Mouse (Mus musculus): ENCODE results near the gene Shpk.

The Shpk gene

DNA sequence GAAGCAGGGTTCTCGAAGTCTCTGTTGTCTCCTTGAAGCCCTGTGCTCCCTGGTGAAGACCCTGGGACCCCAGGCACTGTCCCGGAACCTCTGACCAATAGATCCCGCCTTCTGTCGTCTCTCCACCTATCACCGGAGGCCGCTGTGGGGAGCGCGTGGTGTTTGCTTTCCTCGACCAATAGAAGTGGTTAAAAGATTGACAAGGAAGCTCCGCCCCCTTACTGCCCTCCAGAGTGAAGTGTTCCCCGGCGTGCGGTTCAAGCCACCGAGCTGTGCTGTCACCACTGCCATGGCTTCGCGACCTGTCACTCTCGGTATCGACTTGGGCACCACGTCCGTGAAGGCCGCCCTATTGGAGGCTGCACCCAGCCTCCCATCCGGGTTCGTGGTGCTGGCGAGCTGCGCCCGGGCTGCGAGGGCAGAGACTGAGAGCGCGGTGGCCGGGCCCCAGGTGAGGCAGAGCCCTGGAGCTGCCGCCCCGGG, at the start of gene Shpk:
Gene Shpk (plus strand): TSS at position 231 of the 483 bp plus-strand sequence.
- peak; percentile 90 for DNase-seq (ENCODE audit: low read depth, low spot score)

DNA sequence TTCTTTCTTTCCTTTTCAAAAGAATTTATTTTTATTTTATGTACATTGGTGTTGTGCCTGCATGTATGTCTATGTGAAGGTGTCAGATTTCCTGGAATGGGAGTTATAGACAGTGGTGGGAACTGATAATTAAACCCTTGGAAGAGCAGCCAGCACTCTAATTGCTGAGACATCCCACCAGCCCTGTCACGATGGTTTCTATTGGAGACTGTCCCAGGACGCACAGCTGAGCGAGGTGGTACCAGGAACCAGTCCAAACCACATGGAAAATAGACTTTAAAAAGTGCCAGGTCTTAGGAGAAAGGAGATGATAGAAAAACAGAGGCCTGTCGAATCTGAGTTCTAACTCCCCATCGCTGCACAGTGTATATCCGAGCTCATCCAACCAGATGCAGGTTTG, 44.2 kb upstream of the Shpk start:
- no peak for DNase-seq (ENCODE audit: low read depth, low spot score)

DNA sequence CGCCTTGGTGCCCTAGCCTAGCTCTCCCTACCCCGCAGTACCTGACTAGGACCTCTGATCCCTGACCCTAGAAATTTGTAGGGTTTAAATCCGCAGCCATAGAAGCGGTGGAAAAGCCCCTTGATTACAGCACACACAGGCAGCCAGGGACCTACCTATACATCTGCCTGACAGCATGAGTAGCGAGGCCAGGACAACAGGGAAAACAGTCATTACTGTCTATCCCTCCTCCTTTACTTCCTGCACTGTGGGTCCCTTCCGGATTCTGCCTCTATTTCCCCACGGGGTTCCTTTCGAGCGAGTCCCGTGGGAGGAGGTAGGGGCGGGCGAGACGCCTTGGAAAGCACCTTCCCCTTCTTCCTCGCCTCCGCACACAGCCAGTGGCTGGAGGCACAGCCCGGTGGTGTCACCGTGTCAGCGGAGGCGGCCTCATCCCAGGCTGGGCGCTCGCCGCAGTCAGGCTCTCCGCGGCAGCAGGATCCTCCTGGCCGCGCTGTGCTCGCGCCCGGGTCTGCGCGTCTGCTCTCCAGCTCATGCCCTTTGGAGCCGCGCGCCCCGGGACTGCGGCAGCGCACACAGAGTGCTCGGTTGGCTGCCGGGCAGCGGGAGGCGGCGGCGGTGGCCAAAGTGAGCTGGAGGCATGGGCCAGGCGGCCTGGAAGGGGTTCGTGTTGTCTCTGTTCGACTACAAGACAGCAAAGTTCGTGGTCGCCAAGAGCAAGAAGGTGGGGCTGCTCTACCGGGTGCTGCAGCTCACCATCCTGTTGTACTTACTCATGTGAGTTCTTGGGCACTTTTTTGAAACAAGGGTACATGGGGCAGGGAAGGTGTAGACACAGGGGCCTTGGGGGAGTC, 39.1 kb upstream of the Shpk start, which contains the start of gene P2rx5:
Gene P2rx5 (plus strand): TSS at position 465 of the 854 bp plus-strand sequence.
- no peak for DNase-seq (ENCODE audit: low read depth, low spot score)

DNA sequence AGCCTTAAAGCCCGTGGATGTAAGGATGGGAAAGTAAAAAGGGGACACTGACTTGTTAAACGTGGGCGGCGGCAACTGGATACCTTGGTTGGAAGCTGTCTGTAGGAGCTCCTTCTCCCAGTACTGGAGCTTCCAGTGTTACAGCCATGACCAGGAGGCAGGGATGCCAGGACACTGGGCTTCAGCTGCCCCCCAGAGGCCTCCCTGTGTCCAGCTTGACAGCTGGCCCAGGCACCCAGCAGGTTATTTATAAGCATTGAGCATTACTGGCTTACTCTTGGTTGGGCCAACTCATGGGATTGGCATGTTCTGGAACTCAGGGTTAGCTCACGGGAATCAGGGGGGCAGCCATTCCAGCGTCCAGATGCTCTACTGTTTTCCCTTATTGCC, 38.5 kb upstream of the Shpk start:
- no peak for DNase-seq (ENCODE audit: low read depth, low spot score)

DNA sequence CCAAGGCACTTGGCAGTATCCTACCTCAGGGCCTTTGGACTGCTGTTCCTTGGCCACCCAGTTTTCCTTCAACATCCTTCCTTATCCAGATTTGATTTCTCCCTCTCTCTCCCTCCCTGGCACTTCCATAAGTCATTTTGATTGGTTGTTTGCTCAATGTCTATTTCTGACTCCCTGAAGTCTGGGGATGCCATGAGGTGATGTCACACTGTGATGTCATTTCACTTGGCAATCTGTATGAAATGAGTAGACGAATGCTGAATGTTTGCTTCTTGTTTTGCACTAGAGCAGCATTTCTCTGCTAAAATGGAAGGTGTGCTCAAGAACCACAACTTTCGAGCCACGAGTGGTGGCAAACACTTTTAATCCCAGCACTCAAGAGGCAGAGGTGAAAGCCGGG, 37.6 kb upstream of the Shpk start:
- DNase-seq (ENCODE audit: low read depth, low spot score), result no peak

DNA sequence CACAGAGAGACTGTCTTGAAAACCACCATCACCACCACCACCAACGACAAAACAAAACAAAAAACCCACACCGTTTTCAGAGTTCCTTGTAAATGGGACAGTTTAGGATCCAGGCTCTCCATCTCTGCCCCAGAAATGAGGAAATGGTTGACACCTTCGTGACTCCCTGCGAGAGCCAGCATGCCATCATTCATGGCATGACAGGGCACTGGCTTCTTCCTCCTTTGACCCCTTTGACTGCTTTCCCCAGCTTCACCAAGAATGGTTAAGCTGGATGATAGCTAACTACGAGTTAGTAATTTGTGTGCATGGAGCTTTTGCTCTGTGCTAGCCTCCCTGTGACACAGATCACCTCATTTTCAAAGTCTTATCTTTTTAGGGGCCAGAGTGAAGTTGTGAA, 37.0 kb upstream of the Shpk start:
- DNase-seq (ENCODE audit: low read depth, low spot score), result no peak

DNA sequence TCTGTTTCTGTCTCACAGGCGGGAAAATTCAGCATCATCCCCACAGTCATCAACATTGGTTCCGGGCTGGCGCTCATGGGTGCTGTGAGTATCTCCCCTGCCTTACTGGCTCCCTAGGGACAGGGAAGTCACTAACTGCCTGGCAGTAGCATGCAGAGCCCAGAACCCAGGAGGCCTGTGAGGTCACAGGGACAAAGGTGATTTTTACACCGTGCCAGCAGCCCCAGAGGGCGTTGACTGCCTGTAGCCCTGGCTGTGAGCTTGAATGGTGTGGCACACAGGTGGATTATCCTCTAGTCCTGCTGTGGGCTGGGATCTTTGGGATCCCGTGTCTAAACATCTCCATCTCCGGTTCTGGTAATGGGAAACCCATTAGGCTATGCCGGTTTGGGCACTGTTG, 31.2 kb upstream of the Shpk start:
- no peak for DNase-seq (ENCODE audit: low read depth, low spot score)

DNA sequence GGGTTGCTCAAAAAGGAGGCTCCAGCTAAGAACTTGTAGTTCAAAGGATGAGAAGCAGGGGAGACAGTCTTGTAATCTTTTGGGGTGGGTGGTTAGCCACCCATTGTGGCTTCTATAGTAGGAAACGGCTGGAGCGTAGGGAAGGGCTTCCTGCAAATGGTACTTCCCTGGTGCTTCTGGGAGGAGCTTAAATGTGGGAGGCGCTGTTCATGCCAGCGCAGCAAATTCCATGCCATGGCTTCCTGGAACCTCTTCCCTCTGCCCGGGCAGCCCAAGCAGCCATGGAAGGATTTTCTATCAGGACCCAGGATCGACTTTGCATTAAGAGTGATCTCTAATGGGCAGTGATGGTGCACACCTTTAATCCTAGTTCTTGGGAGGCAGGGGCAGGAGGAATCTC, 30.7 kb upstream of the Shpk start:
- no peak for DNase-seq (ENCODE audit: low read depth, low spot score)

DNA sequence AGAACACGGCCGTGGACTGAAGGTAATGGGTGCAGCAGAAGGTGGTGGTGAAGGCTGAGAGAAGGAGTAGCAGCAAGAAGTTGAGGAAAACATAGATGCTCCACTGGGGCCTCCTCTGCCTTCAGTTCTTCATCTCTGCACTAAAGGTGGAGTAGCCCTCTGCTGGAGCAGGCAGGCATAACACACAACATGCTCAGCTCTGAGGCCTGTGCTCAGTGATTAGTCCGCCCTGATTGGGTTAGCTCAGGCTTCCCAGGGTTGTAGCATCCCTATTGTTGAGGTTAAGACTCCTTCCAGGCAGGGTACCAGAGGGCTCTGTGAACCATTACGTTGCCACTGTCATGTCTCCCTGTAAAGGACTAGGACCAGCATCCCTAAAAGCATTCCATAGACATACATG, 30.0 kb upstream of the Shpk start:
- DNase-seq (ENCODE audit: low read depth, low spot score), result peak; percentile 75

DNA sequence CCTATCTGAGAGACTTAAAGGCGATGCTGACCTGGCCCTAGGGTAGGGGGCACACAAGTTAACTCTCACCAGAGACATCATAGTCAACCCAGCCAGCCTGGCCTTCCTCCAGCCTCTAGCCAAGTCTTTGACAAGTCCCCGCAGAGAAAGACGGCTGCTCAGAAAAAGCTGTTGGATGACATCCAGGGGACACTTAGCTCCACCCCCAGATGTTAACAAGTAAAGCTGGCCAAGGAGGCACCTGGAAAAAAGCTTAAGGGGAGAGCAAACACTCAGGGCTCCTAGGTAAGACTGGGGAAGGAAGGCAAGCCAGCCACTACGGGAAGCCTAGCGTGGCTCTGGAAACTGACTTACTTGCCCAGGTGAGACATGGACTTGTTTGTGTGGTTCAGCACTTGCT, 27.1 kb upstream of the Shpk start:
- DNase-seq (ENCODE audit: low read depth, low spot score), result no peak

DNA sequence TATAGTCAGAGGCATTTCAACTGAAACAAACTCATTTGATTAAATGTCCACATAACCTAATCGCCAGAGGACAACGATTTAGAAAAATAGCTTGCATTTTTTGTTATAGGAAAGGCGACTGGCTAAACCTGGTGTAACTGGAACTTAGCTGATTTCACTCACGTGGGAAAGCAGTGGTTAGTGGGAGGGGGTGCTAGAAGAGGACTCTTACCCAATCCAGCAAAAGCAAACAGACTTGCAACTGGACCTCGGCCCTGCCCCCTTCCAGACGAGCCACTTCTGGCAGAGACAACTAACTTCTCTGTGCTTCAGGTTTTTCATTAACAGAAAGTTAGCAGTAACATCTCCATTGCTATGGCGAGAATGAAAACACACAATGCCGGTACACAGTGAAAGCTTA, 23.6 kb upstream of the Shpk start:
- no peak for DNase-seq (ENCODE audit: low read depth, low spot score)

DNA sequence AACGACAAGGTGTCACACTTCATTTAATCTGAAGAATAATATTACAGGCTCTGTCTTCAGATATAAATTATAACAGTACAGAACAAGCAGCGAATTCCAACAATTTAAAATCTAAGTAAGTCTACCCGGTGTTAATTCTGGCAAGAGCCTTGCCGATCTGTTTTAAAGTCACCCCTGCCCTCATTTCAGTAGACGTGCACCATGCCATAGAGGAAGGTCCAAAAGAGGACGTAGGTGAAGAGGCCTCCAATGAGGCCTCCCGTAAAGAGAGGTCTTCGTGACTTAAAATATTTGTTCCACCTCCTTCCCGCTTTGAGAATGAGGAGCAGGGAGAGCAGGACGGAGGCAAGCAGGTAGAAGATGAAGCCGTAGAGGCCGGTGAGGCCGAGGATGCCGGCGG, 23.1 kb upstream of the Shpk start:
- no peak for DNase-seq (ENCODE audit: low read depth, low spot score)

DNA sequence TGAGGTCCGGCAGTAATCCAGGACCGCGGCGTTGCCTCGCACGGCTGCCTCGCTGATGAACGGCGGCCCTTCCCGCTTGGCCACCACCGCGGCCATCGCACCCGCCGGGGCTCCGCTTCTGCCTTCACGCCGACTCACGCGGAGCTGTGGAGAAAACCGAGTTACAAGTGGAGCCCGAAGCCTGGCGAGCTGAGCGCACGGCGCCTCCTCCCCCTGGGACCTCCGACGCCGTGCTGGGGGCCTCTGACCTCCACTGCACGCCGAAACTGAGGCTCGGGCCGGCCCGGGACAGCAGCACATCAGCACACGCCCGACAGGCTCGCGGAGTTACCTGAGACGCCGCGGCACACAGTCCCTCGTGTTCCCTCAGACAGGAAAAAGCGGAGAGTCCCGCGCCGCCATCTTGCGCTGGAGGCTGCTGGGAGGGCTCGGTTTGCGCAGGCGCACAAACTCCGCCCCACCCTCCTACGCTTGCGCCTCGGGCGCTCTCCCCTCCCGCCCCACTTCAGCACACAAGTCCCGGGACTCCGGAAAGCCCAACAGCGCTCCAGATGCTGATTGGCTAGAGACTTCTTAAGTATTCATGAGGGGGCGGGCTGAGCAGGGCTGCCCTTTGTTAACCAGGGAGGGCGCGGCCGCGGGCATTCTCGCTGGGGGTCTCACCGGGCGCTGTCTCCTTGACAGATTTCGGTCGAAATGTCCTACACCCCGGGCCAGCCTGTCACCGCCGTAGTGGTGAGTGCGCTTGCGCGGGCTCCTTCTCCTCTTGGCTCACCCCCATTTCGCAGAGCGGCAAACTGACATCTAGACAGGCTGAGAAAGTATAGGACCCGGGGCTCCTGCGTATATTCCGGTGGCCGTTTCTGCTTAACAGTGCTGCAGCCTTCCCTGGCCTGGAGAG, 22.4 kb upstream of the Shpk start, which contains the start of the genes Emc6 and Tax1bp3:
Gene Emc6 (minus strand): TSS at position 430 of the 901 bp plus-strand sequence.
Gene Tax1bp3 (plus strand): TSS at position 476 of the 901 bp plus-strand sequence.
- peak; percentile 99 for DNase-seq (ENCODE audit: low read depth, low spot score)

DNA sequence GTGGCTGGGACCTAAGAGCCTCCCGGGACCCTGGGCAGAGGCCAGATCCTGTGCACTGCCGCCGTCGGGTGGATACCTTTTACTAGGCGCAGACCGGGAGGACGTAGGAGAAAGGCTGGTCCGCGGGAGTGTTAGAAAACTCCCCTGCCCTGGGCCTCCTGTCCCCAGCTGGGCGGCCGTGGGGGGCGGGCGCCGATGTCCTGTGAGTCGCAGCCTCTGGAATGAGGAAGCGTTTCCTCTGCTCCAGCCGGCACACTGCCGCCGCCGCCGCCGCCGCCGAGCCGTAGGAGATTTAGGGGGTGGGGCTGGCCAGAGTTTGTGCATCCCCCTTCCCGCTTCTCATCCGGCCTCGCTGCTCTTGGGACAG, 21.8 kb upstream of the Shpk start:
- DNase-seq (ENCODE audit: low read depth, low spot score), result no peak

DNA sequence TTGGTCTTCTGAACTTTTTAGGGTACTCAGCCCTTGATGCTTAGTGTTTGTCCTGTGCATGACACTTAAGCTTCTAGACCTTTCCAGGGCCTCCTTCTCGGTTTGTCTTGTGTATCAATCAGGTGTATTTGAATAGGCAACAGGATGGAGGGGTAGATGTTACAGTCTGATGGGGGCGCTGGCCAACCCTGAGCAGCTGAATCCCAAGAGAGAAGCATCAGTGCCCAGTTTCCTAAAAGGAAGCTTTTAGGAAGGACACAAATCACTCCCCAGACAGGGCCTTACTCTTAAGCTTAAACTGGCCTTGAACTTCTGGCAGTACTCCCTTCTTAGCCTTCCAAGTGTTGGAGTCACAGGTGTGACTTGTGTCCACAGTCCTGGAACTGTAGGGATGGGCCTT, 21.4 kb upstream of the Shpk start:
- DNase-seq (ENCODE audit: low read depth, low spot score), result no peak

DNA sequence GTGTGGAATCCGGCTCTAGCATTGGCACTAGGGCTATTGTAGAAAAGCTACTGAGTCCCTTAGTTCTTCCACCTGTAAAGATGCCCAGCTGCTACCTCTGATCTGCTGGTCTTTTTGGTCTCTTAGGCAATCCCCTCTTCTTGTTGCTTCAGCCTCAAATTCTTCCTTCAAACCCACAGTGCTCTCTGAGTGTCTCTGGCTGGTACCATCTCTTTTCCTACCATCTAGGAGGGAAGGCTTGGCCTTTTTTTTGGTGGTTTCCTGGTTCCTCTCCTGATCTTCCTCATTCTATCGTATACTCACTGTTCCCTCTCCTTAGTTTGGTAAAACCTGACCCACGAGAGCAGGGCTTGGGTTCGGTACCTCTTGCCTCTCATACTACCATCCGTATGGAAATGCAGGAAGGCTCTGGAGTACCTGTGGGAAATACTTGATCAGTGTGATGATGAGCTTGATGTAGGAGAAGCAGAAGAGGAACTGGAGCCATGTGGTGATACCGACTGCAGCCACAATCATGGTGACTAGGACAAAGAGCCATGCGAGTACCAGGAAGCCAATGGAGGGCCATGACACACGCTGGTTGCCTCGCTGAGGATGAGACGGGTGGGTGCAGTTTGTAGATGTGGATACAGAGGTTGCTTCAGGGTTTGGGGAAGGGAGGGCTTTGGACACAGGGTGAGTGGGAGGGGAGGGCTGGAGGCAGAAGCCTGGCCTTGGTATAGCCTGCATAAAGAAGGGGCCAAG, 13.2 kb upstream of the Shpk start:
- DNase-seq (ENCODE audit: low read depth, low spot score), result no peak

DNA sequence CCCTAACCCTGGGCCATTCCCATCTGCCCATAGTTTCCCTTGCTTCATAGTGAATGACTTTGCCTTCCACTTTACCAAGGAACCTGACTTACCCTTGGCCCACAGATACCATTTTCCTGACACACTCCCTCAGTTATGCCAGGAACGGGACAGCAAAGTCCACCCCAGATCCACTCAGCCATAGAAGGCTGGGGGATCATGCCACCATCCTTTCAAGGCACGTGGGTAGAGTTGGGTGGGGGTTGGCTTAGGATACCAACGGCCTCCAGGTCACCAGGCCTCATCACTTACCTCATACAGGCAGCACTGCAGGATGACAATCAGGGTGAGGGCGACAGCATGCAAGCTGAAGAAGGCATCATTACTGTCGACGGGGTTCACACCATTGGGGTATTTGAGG, 12.0 kb upstream of the Shpk start:
- DNase-seq (ENCODE audit: low read depth, low spot score), result no peak

DNA sequence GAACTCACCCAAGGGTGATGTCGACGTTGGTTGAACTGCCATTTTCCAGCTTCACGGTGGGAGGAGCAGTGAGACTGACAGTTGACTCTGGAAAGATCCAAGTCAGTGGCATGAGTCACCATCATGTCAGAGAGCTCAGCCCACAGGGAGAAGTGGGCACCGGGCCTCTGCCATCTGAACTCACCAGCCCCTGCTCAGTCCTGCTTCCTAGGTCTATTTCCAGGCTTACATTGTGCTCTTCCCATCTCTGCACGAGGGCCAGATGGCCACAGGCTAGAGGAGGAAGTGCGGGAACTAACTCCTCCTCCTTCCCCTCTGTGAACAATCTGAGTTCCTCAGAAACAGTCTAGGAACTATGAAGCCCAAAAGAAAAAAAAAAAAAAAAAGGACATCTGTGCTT, 6.2 kb upstream of the Shpk start:
- DNase-seq (ENCODE audit: low read depth, low spot score), result no peak

DNA sequence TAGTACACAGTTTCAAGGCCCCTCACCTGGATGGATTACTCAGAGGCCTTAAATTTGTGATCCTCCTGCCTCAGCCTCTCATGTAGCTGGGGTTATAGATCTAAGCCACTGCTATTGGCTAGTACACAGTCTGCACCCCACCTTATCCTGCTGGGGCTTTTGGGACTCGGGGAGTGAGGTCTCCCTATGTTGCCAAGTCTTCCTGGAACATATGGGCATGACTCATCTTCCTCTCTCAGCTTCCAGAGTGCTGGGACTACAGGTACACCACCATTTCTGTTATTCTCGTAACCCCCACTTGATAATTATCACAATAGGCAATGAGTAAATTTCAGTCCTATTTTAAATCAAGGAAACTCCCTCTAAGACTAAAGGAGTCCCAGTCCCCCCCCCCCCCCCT, 4.8 kb upstream of the Shpk start:
- no peak for DNase-seq (ENCODE audit: low read depth, low spot score)

DNA sequence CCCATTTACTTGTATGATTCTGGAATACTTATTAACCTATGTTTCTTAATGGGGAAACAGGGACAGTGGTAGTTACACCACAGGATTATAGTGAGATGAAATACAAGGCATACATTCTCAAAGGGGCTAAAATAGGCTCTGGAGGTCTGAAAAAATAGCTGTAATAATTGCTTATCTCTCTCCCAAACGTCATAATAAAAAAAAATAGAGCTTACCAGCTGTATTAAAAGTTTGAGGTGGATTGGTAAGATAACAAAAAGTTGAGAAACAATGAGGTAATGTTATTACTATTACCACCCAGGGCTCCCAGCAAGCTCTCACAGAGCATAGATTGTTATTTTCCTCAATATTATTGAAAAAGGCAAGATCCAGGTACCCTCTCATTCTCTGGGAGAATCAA, 1.1 kb upstream of the Shpk start:
- no peak for DNase-seq (ENCODE audit: low read depth, low spot score)

DNA sequence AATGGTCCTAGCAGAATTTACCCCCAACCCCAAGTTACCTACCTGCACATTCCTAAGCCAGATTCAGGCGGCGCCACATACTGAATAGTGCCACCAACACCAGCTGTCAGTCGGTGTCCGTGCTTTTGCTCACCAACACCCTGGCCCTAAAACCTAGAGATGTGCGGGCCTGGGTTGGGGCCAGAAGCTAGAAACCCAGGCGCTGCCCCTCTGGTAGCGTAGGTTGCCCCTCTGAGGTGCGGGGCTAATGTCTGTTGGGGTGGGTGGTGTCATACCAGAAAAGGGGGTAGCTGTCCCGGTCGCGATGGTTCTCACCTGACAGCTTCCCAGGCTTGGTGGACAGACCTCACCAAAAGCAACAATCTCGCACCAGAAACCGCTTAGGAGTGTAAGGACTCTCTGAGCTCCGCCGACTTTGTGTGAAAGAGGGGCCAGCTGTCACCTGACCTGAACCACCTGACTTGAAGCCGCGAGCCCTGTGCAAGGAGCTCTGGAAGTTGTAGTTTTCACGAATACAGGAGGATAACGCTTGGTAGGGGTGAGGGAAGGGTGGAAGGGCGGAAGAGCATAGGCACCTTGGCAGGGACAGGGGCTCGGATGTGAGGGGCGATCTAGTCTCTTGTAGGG, 544 bp upstream of the Shpk start, which contains the start of gene Ctns:
Gene Ctns (minus strand): TSS at position 440 of the 627 bp plus-strand sequence.
- DNase-seq (ENCODE audit: low read depth, low spot score), result peak; percentile 77

All from WW6 (cell line).